Mouse (Mus musculus) limb, embryonic 12.5 days (tissue): ENCODE results near the gene Ak4. TPM values are rescaled to one million over a fixed set of nuclear protein-coding genes. Genes with fewer than 3 reads are reported as not detected.
"Not testable (repeated sequence)": the region's sequence is repeated elsewhere in the genome, so short reads cannot be mapped to it uniquely, and the experiment has no call there.

ENCODE experiments used
- ATAC-seq: fragments of 200-750 bp; cut with Nextera tagmentation; 2 replicates; pipeline ENCODE4 v1.8.0; 2017; ENCODE audit warnings: low read depth, moderate TSS enrichment; ENCODE audit not compliant: insufficient number of reproducible peaks, insufficient read depth, low FRiP score, low TSS enrichment
- H3K27ac ChIP-seq: fragments of 300-500 bp; sonication (generic); 2 replicates; pipeline ENCODE4 v1.5.1; 2016; ENCODE audit warnings: mild to moderate bottlenecking, moderate library complexity
- H3K27me3 ChIP-seq: fragments of 300-500 bp; sonication (generic); 2 replicates; pipeline ENCODE4 v1.6.1; 2016; ENCODE audit warnings: mild to moderate bottlenecking, moderate library complexity
- H3K36me3 ChIP-seq: fragments of 300-500 bp; sonication (generic); 2 replicates; pipeline ENCODE4 v1.6.1; 2016; ENCODE audit warnings: mild to moderate bottlenecking, moderate library complexity
- H3K4me1 ChIP-seq: fragments of 300-500 bp; sonication (generic); replicated peaks from 2 replicates; pipeline ENCODE4 v1.6.1; 2016
- H3K4me2 ChIP-seq: fragments of 300-500 bp; sonication (generic); 2 replicates; pipeline ENCODE4 v1.6.1; 2016; ENCODE audit warnings: mild to moderate bottlenecking, moderate library complexity
- H3K4me3 ChIP-seq: fragments of 300-500 bp; sonication (generic); replicated peaks from 2 replicates; pipeline ENCODE4 v1.5.1; 2016; ENCODE audit warnings: mild to moderate bottlenecking
- H3K9ac ChIP-seq: fragments of 300-500 bp; sonication (generic); replicated peaks from 2 replicates; pipeline ENCODE4 v1.6.1; 2016; ENCODE audit warnings: mild to moderate bottlenecking, moderate library complexity
- H3K9me3 ChIP-seq: fragments of 300-500 bp; sonication (generic); 2 replicates; pipeline ENCODE4 v1.6.1; 2016; ENCODE audit warnings: mild to moderate bottlenecking, moderate library complexity
- WGBS: fragments of 180-500 bp; shearing (Covaris S2); methylation state at CpG from one replicate; pipeline ENCODE4 v1.1.7; 2016; 5-methylcytosine and 5-hydroxymethylcytosine counted together
- polyA plus RNA-seq: library from polyadenylated mRNA; unstranded; fragments of >200 nt; fragmentation: Nextera tagmentation; extraction: Ambion mirVana; gene quantifications from 2 replicates; pipeline ENCODE4 v1.2.1, GENCODE M21; 2016

The Ak4 gene
- polyA plus RNA-seq = 11.8 and 12.0 TPM in 2 replicates

DNA sequence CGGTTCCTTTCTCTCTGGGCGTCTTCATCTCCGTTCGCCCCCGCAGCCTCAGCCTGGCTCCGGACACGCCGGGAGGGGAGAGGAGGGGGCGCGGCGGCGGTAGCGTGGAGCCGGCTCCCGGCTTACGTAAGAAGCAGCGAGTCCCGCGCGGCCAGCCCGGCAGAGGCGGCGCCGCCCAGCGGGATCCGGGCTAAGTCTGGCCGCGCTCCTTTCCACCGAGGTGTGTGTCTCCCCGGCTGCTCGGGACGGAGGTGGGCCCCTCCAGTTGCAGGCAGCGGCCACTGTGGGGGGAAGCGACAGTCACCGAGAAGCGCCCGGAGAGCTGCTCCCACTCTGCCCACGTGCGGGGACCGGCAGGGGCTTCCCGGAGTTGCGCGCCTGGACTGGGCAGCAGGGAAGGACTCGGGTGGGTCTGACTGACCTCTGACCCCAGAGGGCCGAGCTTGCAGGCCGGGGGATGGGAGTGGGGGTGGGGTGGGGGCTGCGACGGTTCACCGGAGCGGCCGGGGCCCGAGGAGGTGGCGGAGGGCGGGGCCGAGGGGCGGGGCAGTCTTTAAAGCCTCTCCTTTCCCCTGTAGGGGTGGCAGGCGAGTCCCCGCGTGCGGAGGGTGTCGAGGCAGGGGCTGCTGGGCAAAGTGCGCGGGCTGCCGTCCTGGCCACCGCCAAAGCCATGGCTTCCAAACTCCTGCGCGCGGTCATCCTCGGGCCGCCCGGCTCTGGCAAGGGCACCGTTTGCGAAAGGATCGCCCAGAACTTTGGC lies at the start of gene Ak4:
TSS of gene Ak4 (plus strand) at position 127 of the 760 bp plus-strand sequence.
- Histone ChIP-seq H3K4me2 (peak within 1 kb of the TSS; percentile 90), H3K27me3 (peaks cover 3% of the 10 kb centered on the region; the same call in 1 of the 2 replicates), H3K4me1 (0 out of 2 replicates have a peak, but pooled peaks cover 6% of the 10 kb centered on the region), H3K27ac (peak within 1 kb of the TSS; percentile 66), H3K9ac (peak within 1 kb of the TSS; percentile 89), H3K36me3 (no peaks in the 10 kb centered on the region), H3K4me3 (peak within 1 kb of the TSS; percentile 80), H3K9me3 (no peaks in the 10 kb centered on the region)
- ATAC-seq = peak; percentile 83
- WGBS = under 1% methylated on average over 64 of the region's 74 CpGs

DNA sequence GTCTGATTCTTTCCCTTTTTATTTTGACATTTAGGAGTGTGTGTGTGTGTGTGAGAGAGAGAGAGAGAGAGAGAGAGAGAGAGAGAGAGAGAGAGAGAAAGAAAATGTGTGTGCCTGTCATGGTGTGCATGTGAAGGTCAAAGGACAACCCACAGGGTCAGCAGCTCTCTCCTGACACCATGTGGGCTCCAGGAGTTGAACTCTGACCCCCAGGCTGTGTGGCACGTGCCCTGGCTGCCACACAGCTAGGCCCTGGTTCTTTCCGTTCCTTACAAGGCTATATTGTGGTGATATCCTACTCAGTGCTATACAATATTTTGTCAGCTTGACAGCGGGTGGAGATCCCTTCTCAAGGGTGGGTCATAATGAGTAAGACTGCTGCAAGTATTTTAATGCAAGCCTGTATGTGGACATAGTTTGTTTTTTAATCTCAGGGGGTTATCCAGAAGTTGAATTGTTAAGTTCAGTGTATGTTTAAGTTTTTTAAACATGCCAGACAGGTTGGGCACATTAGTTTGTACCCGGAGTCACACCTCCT lies 49.3 kb upstream of the Ak4 start:
- H3K27ac ChIP-seq = no peak overlapping the region
- 60% methylated on average over 4 of the region's 4 CpGs for WGBS
- no peaks in the 10 kb centered on the region for H3K9me3 ChIP-seq
- H3K4me2 ChIP-seq = no peak overlapping the region
- ATAC-seq = no peak
- no peak overlapping the region for H3K4me3 ChIP-seq
- H3K27me3 ChIP-seq = no peaks in the 10 kb centered on the region
- no peaks in the 10 kb centered on the region for H3K4me1 ChIP-seq
- no peaks in the 10 kb centered on the region for H3K36me3 ChIP-seq
- H3K9ac ChIP-seq = no peak overlapping the region

DNA sequence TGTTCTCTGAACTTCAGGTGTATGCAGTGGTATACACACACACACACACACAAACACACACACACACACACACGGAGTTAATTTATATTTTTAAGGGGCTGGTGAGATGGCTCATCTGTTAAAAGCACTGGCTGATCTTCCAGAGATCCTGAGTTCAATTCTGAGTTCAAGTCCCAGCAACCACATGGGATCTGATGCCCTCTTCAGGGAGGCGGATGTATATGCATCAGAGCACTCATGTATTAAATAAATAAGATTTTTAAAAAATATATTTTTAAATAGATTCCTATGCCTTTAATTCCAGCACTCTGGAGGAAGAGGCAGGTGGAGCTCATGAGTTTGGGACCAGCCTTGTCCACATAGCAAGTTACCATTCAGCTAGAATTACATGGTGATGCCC lies 46.8 kb upstream of the Ak4 start:
- Histone ChIP-seq H3K27ac (no peak overlapping the region), H3K4me1 (no peaks in the 10 kb centered on the region), H3K9me3 (no peaks in the 10 kb centered on the region), H3K27me3 (no peaks in the 10 kb centered on the region), H3K4me3 (no peak overlapping the region), H3K36me3 (no peaks in the 10 kb centered on the region), H3K4me2 (no peak overlapping the region), H3K9ac (no peak overlapping the region)
- no peak for ATAC-seq
- WGBS = 63% methylated on average over 2 of the region's 2 CpGs

DNA sequence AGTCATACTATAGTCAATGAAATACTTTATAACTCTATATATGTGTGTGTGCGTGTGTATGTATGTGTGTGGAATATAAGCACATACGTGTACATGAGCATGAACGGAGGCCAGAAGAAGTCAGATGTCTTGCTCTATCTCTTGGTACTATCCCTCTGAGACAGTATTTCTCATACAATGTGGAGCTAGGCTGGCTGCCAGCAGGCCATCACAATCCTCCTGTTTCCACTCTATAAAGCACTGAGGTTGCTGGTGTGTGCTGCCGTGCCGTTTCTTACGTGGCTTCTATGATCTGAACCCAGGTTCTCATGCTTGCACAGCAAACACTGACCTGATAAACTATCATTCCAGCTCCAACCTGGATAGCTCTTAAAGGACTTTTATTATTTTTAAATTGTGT lies 46.3 kb upstream of the Ak4 start:
- Histone ChIP-seq H3K4me2 (no peak overlapping the region), H3K9me3 (no peaks in the 10 kb centered on the region), H3K9ac (no peak overlapping the region), H3K27ac (no peak overlapping the region), H3K4me3 (no peak overlapping the region), H3K36me3 (no peaks in the 10 kb centered on the region), H3K27me3 (no peaks in the 10 kb centered on the region), H3K4me1 (no peaks in the 10 kb centered on the region)
- WGBS = 92% methylated on average over 6 of the region's 6 CpGs
- ATAC-seq = no peak

DNA sequence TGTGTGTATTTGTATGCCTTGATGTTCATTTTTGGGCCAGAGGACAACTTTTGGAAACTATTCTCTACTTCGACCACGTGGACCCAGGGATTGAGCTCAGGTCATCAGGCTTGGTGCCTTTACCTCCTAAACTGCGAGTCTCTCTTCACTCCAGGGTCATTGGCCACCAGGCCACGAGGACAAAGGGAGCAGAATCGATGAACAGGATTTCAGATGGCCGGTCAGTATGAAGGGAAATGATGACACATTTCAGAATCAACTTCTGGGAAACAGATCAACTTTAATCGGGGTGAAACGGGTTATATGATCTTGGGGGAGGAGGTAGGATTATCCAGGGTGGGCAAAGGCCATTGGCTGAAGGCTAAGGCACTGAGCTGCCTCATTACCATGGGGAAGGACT lies 45.0 kb upstream of the Ak4 start:
- Histone ChIP-seq H3K4me3 (no peak overlapping the region), H3K27me3 (no peaks in the 10 kb centered on the region), H3K9ac (no peak overlapping the region), H3K36me3 (no peaks in the 10 kb centered on the region), H3K4me2 (no peak overlapping the region), H3K27ac (no peak overlapping the region), H3K9me3 (no peaks in the 10 kb centered on the region), H3K4me1 (no peaks in the 10 kb centered on the region)
- ATAC-seq = no peak
- 80% methylated on average over 8 of the region's 8 CpGs for WGBS

DNA sequence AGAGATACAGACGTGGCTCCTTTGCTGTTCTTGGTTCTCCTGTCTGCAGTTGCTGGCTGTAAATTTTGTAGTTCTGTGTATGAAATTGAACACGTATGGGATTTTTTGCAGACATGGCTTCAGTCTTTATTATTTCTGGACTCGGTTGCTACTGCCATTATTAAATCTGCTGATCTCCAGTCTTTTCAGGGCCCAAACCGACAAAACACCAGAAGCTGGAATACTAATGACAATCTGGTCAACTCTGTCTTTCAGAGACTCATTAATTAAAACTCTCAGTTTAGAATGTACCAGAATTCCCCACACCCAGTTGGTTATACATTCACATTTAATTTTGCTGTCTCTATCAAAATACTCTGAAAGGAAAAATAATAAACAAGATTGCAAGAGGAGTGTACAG lies 42.2 kb upstream of the Ak4 start:
- 78% methylated on average over 4 of the region's 4 CpGs for WGBS
- Histone ChIP-seq H3K36me3 (no peaks in the 10 kb centered on the region), H3K27me3 (no peaks in the 10 kb centered on the region), H3K4me1 (no peaks in the 10 kb centered on the region), H3K4me3 (no peak overlapping the region), H3K27ac (no peak overlapping the region), H3K9ac (no peak overlapping the region), H3K4me2 (no peak overlapping the region), H3K9me3 (no peaks in the 10 kb centered on the region)
- no peak for ATAC-seq

DNA sequence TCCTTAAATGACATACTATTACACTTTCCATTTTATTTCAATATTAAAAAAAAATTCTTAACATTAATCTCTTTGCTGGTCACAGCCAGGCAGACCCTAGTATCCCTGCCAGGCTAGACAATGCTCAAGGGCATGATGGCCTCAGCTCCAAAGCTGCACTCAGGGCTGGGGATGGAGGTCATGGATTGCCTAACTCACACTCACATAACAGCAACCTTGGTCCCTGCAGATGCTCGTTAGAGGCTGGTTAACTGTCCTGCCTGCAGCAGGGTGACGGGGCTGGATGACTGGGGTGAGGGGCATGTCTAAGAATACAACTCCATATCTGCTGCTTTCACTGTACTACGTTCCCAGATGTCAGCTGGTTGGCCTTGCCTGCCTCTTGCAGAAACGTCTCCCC lies 40.8 kb upstream of the Ak4 start:
- Histone ChIP-seq H3K9me3 (no peaks in the 10 kb centered on the region), H3K27ac (no peak overlapping the region), H3K9ac (no peak overlapping the region), H3K27me3 (no peaks in the 10 kb centered on the region), H3K4me1 (no peaks in the 10 kb centered on the region), H3K4me3 (no peak overlapping the region), H3K4me2 (no peak overlapping the region), H3K36me3 (no peaks in the 10 kb centered on the region)
- WGBS = 40% methylated on average over 4 of the region's 4 CpGs
- no peak for ATAC-seq

DNA sequence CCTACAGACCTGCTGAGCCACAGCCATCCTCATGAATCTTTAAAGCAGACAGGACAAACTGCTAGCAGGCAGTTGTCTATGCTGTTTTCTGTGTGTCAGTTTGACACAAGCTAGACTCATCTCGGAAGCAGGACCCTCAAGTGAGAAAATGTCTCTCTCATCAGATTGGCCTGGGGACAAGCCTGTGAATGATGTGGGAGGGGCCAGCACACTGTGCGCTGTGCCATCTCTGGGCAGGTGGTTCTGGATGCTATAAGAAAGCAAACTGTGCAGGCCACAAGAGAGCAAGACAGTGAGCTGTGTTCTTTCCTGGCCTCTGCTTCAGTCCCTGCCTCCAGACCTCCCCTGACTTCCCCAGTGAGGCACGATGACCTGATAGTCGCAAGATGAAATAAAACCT lies 40.3 kb upstream of the Ak4 start:
- WGBS = 77% methylated on average over 4 of the region's 4 CpGs

DNA sequence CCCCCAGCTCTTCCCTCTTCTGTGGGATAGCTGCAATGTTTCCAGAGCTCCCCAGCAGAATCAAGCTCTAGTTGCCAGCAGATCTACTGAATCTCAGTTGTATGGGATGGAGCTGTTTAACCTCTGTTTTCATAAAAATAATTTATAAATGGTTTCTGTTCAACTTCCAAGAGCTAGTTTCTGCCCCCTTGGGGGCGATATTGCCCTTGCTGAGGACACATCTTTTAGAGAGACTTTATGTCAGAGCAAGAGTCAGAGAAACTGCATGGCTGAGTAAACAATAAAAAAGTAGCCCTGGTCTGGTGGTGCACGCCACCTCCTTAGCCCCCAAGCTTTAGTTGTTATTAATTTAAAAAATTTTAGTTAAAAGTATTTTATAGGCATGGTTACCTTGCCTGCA lies 34.1 kb upstream of the Ak4 start:
- Histone ChIP-seq H3K9me3 (no peaks in the 10 kb centered on the region), H3K27ac (no peak overlapping the region), H3K4me2 (no peak overlapping the region), H3K9ac (no peak overlapping the region), H3K4me3 (no peak overlapping the region), H3K36me3 (no peaks in the 10 kb centered on the region), H3K4me1 (no peaks in the 10 kb centered on the region), H3K27me3 (no peaks in the 10 kb centered on the region)
- no peak for ATAC-seq
- 64% methylated on average over 2 of the region's 2 CpGs for WGBS

More for the DNA sequence above, 40.3 kb upstream of the Ak4 start:
- no peak overlapping the region for H3K4me3 ChIP-seq
- no peak for ATAC-seq
- no peak overlapping the region for H3K4me2 ChIP-seq
- H3K27ac ChIP-seq = no peak overlapping the region
- no peak overlapping the region for H3K9ac ChIP-seq
- H3K36me3 ChIP-seq = no peaks in the 10 kb centered on the region
- no peaks in the 10 kb centered on the region for H3K4me1 ChIP-seq
- no peaks in the 10 kb centered on the region for H3K27me3 ChIP-seq
- H3K9me3 ChIP-seq = no peaks in the 10 kb centered on the region

DNA sequence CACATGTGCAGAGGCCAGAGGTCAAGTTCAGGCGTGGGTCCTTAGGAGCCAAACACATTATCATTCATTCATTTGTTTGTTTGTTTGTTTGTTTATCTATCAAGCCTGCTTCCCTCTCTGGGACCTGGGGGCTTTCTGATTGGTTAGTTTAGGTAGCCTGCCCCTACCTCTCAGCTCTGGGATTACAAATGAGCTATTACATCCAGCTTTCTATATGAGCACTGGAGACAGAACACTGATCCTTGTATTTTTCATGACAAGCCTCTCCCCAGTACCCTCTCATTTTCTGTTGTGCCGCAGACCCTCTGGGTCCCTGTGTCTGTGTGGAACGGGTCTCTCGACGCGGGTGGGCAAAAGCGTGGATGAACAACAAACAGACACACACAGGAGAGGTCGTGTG lies 30.8 kb upstream of the Ak4 start:
- no peak for ATAC-seq
- Histone ChIP-seq H3K4me1 (no peaks in the 10 kb centered on the region), H3K9me3 (no peaks in the 10 kb centered on the region), H3K9ac (no peak overlapping the region), H3K4me3 (no peak overlapping the region), H3K27me3 (no peaks in the 10 kb centered on the region), H3K4me2 (no peak overlapping the region), H3K36me3 (no peaks in the 10 kb centered on the region), H3K27ac (no peak overlapping the region)
- 87% methylated on average over 8 of the region's 8 CpGs for WGBS

DNA sequence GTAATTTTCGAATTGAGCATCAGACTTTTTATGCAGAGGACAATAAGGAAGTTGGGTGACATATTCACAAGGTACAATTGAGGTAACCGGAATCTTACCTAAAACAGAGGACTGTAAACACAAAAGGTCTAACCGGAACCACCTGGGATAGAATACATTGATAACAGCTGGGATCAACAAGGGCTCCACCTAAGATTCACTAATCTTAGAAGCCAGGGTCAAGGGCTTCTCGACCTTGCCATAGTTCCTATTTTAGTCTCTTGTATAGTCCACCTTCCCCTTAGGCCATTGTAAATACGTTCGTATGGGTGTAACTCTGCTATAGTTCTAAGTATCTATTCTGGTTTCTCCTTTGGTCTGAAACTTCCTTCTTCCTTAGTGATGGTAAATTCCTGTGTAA lies 30.4 kb upstream of the Ak4 start:
- H3K4me3 ChIP-seq, H3K36me3 ChIP-seq, H3K4me2 ChIP-seq, H3K27me3 ChIP-seq, H3K27ac ChIP-seq, H3K9ac ChIP-seq, H3K4me1 ChIP-seq, H3K9me3 ChIP-seq, ATAC-seq: not testable (repeated sequence)
- WGBS = 81% methylated on average over 6 of the region's 6 CpGs

DNA sequence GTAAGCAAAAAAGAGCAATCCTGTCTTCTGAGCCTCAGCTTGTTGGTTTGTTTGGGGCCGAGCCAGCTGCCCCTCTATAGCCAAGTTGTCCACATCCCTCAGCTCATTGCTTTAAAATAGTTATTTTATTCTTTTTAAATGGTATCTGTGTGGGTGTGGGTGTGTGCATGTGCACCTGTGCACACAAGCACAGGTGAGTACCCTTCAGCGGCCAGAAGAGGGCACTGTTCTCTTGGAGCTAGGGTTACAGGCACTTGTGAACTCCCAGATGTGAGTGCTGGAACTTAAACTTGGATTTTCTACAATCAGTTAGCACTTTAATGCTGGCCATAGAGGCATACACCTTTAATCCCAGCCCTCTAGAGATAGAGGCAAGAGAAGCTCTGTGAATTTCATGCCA lies 26.8 kb upstream of the Ak4 start:
- H3K4me1 ChIP-seq = no peaks in the 10 kb centered on the region
- H3K4me2 ChIP-seq = no peak overlapping the region
- H3K9ac ChIP-seq = no peak overlapping the region
- no peaks in the 10 kb centered on the region for H3K36me3 ChIP-seq
- no peak for ATAC-seq
- 37% methylated on average over 2 of the region's 2 CpGs for WGBS
- no peaks in the 10 kb centered on the region for H3K27me3 ChIP-seq
- H3K9me3 ChIP-seq = no peaks in the 10 kb centered on the region
- no peak overlapping the region for H3K27ac ChIP-seq
- no peak overlapping the region for H3K4me3 ChIP-seq
